Mouse (Mus musculus) lung, embryonic 14.5 days (tissue): ENCODE data around the gene Maml2. TPM values are rescaled to one million over a fixed set of nuclear protein-coding genes. Genes with fewer than 3 reads are reported as not detected.

ENCODE experiments used
- ATAC-seq: fragments of 200-750 bp; cut with Nextera tagmentation; 2 replicates; pipeline ENCODE4 v1.8.0; 2017; ENCODE audit warnings: mild to moderate bottlenecking, moderate TSS enrichment, moderate library complexity; ENCODE audit not compliant: insufficient read depth
- DNase-seq: peaks from one replicate; pipeline ENCODE4 v3.0.0-alpha.2; 2015
- H3K27ac ChIP-seq: fragments of 300-500 bp; sonication (generic); 2 replicates; pipeline ENCODE4 v1.5.1; 2014; ENCODE audit warnings: low read depth, mild to moderate bottlenecking, moderate library complexity
- H3K27me3 ChIP-seq: fragments of 300-500 bp; sonication (generic); 2 replicates; pipeline ENCODE4 v1.6.1; 2014; ENCODE audit warnings: low read length, control low read depth; ENCODE audit not compliant: insufficient read depth
- H3K36me3 ChIP-seq: fragments of 300-500 bp; sonication (generic); 2 replicates; pipeline ENCODE4 v1.6.1; 2014; ENCODE audit warnings: control low read depth; ENCODE audit not compliant: insufficient read depth
- H3K4me1 ChIP-seq: fragments of 300-500 bp; sonication (generic); 2 replicates; pipeline ENCODE4 v1.6.1; 2014; ENCODE audit warnings: antibody characterized with exemption, control low read depth; ENCODE audit not compliant: insufficient read depth
- H3K4me2 ChIP-seq: fragments of 300-500 bp; sonication (generic); 2 replicates; pipeline ENCODE4 v1.6.1; 2014; ENCODE audit warnings: mild to moderate bottlenecking
- H3K4me3 ChIP-seq: fragments of 300-500 bp; sonication (generic); 2 replicates; pipeline ENCODE4 v1.5.1; 2014; ENCODE audit warnings: low read depth, low read length
- H3K9ac ChIP-seq: fragments of 300-500 bp; sonication (generic); 2 replicates; pipeline ENCODE4 v1.6.1; 2014
- H3K9me3 ChIP-seq: fragments of 300-500 bp; sonication (generic); 2 replicates; pipeline ENCODE4 v1.6.1; 2016; ENCODE audit warnings: low read depth, low read length, control low read depth
- CTCF ChIP-seq: IDR thresholded peaks from 2 replicates; pipeline ENCODE4 v1.5.1; 2016; ENCODE audit warnings: antibody characterized with exemption, low read depth
- WGBS: fragments of 180-500 bp; shearing (Covaris S2); extraction: QIAGEN DNeasy Blood & Tissue Kit; methylation state at CpG from one replicate; pipeline ENCODE4 v1.1.7; 2014; 5-methylcytosine and 5-hydroxymethylcytosine counted together
- polyA plus RNA-seq: library from polyadenylated mRNA; unstranded; fragments of >200 nt; fragmentation: Nextera tagmentation; extraction: Ambion mirVana; gene quantifications from 2 replicates; pipeline ENCODE4 v1.2.1, GENCODE M21; 2014

Maml2 gene
- polyA plus RNA-seq, 1 experiment from 2014 or later, result 12.3 TPM

GRCm38 (mm10) chr9:13491854-13492620 is 194.3 kb downstream of the Maml2 start:
- Histone ChIP-seq H3K4me3 (no peak overlapping the region), H3K27me3 (no peaks in the 10 kb centered on the region), H3K9ac (no peak overlapping the region), H3K27ac (no peak overlapping the region), H3K9me3 (no peaks in the 10 kb centered on the region), H3K36me3 (no peaks in the 10 kb centered on the region), H3K4me2 (no peak overlapping the region), H3K4me1 (peaks cover 25% of the 10 kb centered on the region)
- TF ChIP-seq CTCF, result no peak
- DNase-seq, result no peak
- WGBS, result 55% methylated on average over 9 of the region's 9 CpGs
- no peak for ATAC-seq

- Histone ChIP-seq H3K4me1 (peaks cover 28% of the 10 kb centered on the region), H3K27ac (no peak overlapping the region), H3K9me3 (no peaks in the 10 kb centered on the region), H3K4me2 (no peak overlapping the region), H3K36me3 (no peaks in the 10 kb centered on the region), H3K4me3 (no peak overlapping the region), H3K27me3 (no peaks in the 10 kb centered on the region), H3K9ac (no peak overlapping the region)
- no peak for TF ChIP-seq CTCF
- ATAC-seq (no peak), DNase-seq (no peak)
- WGBS, result 49% methylated on average over 2 of the region's 2 CpGs
These were observed 195.1 kb downstream of the Maml2 start for GRCm38 (mm10) chr9:13492807-13493206.

GRCm38 (mm10) chr9:13493746-13494145 is 196.0 kb downstream of the Maml2 start:
- no peak overlapping the region for H3K27ac ChIP-seq
- no peak for TF ChIP-seq CTCF
- H3K9me3 ChIP-seq, result no peaks in the 10 kb centered on the region
- H3K27me3 ChIP-seq, result no peaks in the 10 kb centered on the region
- no peak for DNase-seq
- H3K4me1 ChIP-seq, result peaks cover 30% of the 10 kb centered on the region
- no peak for ATAC-seq
- H3K4me3 ChIP-seq, result no peak overlapping the region
- H3K9ac ChIP-seq, result no peak overlapping the region
- WGBS, result 91% methylated on average over 2 of the region's 2 CpGs
- no peaks in the 10 kb centered on the region for H3K36me3 ChIP-seq
- no peak overlapping the region for H3K4me2 ChIP-seq

DNA sequence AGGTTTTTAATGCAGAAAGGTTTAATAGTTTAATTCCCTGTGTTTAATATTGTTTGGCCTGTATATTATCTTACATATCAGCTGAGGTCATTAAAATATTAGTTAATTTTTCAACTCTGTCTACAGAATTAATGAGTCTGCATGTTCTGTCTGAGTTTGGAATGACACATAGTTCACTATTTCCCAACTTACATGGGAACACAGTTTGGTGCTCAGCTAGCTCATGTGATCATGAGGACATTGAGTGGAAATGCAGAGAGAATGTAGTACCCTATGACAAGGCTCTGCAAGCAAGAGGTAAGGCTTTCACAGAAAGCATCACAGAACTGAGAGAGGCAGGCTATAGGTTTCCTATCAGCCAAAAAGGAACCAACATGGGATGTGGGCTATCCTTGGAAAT is 197.8 kb downstream of the Maml2 start:
- DNase-seq (no peak), ATAC-seq (no peak)
- Histone ChIP-seq H3K9ac (no peak overlapping the region), H3K9me3 (no peaks in the 10 kb centered on the region), H3K27me3 (no peaks in the 10 kb centered on the region), H3K36me3 (no peaks in the 10 kb centered on the region), H3K4me2 (no peak overlapping the region), H3K4me3 (no peak overlapping the region), H3K4me1 (peaks cover 30% of the 10 kb centered on the region), H3K27ac (no peak overlapping the region)
- TF ChIP-seq CTCF, result no peak

- H3K27me3 ChIP-seq, result no peaks in the 10 kb centered on the region
- no peak for ATAC-seq
- peaks cover 25% of the 10 kb centered on the region for H3K4me1 ChIP-seq
- H3K27ac ChIP-seq, result no peak overlapping the region; the same call in 1 of the 2 replicates
- H3K36me3 ChIP-seq, result no peaks in the 10 kb centered on the region
- peak; percentile 41 for DNase-seq
- H3K9me3 ChIP-seq, result no peaks in the 10 kb centered on the region
- no peak for TF ChIP-seq CTCF
- H3K9ac ChIP-seq, result no peak overlapping the region
- no peak overlapping the region for H3K4me3 ChIP-seq
- WGBS, result 72% methylated on average over 3 of the region's 3 CpGs
- H3K4me2 ChIP-seq, result no peak overlapping the region
These were observed 199.3 kb downstream of the Maml2 start for GRCm38 (mm10) chr9:13497016-13497415.

GRCm38 (mm10) chr9:13497690-13498333 is 200.1 kb downstream of the Maml2 start:
- WGBS, result 40% methylated on average over 7 of the region's 7 CpGs
- DNase-seq, result peak; percentile 32
- H3K4me3 ChIP-seq, result no peak overlapping the region
- peak; percentile 74 for ATAC-seq
- TF ChIP-seq CTCF, result no peak
- H3K27me3 ChIP-seq, result no peaks in the 10 kb centered on the region
- no peaks in the 10 kb centered on the region for H3K9me3 ChIP-seq
- no peak overlapping the region for H3K4me2 ChIP-seq
- peaks cover 17% of the 10 kb centered on the region for H3K4me1 ChIP-seq
- no peaks in the 10 kb centered on the region for H3K36me3 ChIP-seq
- no peak overlapping the region for H3K9ac ChIP-seq
- peak overlapping the region; percentile 51 for H3K27ac ChIP-seq

GRCm38 (mm10) chr9:13500045-13500444 is 202.3 kb downstream of the Maml2 start:
- H3K9me3 ChIP-seq, result no peaks in the 10 kb centered on the region
- DNase-seq, result no peak
- no peak for ATAC-seq
- no peak overlapping the region for H3K4me2 ChIP-seq
- no peak overlapping the region for H3K27ac ChIP-seq
- H3K4me3 ChIP-seq, result no peak overlapping the region
- no peaks in the 10 kb centered on the region for H3K36me3 ChIP-seq
- H3K9ac ChIP-seq, result no peak overlapping the region
- peaks cover 15% of the 10 kb centered on the region for H3K4me1 ChIP-seq
- TF ChIP-seq CTCF, result no peak
- no peaks in the 10 kb centered on the region for H3K27me3 ChIP-seq
- 68% methylated on average over 5 of the region's 5 CpGs for WGBS
